ENCODE assay signal across 12 mouse cellular contexts in genomic region chr5:138883573-138883972, GRCm38 (mm10).
"Had no signal": no experiment of that assay in that cellular context is flagged by ENCODE, and none has a peak within 500 bp of the region (broad histone marks: within the 10 kb centered on the region; RNA-seq: fewer than 3 reads in every experiment).

No protein-coding gene starts in this region.

- H3K27me3 ChIP-seq: midbrain, embryonic 13.5 days had no signal

- H3K27ac ChIP-seq: layer of hippocampus, adult 2 months; liver, embryonic 12.5 days; macrophage; midbrain, embryonic 13.5 days had no signal

- H3K9me3 ChIP-seq: liver, embryonic 12.5 days; midbrain, embryonic 13.5 days had no signal

- H3K4me3 ChIP-seq: layer of hippocampus, adult 2 months; liver, embryonic 12.5 days; midbrain, embryonic 13.5 days had no signal

- DNase-seq: kidney, adult 18-20 months; kidney, postnatal 10 days; kidney, postnatal 4 days; lung, embryonic 14.5 days; lung, postnatal 10 days; right cerebral cortex, postnatal 25 days; thymus, adult 2 months; thymus, postnatal 25 days had no signal

- ATAC-seq: liver, embryonic 12.5 days; midbrain, embryonic 13.5 days had no signal

- H3K9ac ChIP-seq: liver, embryonic 12.5 days; lung, embryonic 14.5 days; midbrain, embryonic 13.5 days had no signal

- H3K4me2 ChIP-seq: liver, embryonic 12.5 days; lung, embryonic 14.5 days; midbrain, embryonic 13.5 days had no signal

- H3K4me1 ChIP-seq: liver, embryonic 12.5 days; midbrain, embryonic 13.5 days had no signal

- H3K36me3 ChIP-seq: liver, embryonic 12.5 days; midbrain, embryonic 13.5 days had no signal
